Mouse (Mus musculus) urinary bladder, postnatal 10 days (tissue): ENCODE data around the gene Prpf19.
A peak's percentile ranks its signal among the peaks of the same experiment; 100 is the strongest.

Experiments
- DNase-seq: peaks from one replicate; pipeline ENCODE4 v3.0.0; 2022; ENCODE audit warnings: low spot score

Gene Prpf19

DNA sequence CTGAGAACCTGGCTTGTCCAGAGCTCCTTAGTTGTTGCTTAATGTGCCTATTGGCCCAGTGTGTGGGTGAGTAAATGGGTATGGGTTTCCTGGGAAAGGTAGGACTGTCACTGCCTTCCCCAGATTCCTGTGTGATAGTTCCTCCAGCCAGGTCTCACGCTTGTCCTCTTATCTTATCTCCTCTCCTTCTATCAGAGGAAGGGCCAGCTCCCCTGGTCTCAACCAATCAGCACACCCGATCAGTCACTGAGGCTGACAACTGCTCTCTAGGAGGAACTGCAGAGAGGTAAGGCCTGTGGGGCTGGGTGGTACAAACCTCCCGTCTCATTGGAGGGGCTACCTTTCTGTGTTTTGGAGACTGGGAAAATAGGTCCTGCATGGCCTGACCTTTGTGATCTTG lies 43.7 kb downstream of the Prpf19 start:
- DNase-seq = no peak

DNA sequence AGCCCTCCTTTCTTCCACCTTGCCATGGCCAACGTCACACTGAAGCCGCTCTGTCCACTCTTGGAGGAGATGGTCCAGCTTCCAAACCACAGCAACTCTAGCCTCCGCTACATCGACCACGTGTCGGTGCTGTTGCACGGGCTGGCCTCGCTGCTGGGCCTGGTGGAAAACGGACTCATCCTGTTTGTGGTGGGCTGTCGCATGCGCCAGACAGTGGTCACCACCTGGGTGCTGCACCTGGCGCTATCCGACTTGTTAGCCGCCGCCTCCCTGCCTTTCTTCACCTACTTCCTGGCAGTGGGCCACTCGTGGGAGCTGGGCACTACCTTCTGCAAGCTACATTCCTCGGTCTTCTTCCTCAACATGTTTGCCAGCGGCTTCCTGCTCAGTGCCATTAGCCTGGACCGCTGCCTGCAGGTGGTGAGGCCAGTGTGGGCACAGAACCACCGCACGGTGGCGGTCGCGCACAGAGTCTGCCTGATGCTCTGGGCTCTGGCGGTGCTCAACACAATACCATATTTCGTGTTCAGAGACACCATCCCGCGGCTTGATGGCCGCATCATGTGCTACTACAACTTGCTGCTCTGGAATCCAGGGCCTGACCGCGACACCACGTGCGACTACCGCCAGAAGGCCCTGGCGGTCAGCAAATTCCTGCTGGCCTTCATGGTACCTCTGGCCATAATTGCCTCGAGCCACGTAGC lies 45.2 kb downstream of the Prpf19 start:
- no peak for DNase-seq

DNA sequence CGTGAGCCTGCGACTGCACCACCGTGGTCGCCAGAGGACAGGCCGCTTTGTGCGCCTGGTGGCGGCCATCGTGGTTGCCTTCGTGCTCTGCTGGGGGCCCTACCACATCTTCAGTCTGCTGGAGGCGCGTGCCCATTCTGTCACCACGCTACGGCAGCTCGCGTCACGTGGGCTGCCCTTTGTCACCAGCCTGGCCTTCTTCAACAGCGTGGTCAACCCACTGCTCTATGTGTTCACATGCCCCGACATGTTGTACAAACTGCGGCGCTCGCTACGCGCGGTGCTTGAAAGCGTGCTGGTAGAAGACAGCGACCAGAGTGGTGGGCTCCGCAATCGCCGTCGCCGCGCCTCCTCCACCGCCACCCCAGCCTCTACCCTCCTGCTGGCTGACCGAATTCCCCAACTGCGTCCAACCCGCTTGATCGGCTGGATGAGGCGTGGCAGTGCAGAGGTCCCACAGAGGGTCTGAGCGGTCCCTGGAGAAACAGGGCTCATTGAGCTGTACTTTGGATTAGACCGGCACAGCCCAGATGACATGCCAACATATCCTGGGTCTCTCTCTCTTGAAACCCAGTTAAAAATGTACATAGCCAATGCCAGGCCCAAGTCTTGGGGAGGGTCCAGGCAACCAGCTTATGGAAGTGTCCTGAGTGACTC lies 45.9 kb downstream of the Prpf19 start:
- no peak for DNase-seq

DNA sequence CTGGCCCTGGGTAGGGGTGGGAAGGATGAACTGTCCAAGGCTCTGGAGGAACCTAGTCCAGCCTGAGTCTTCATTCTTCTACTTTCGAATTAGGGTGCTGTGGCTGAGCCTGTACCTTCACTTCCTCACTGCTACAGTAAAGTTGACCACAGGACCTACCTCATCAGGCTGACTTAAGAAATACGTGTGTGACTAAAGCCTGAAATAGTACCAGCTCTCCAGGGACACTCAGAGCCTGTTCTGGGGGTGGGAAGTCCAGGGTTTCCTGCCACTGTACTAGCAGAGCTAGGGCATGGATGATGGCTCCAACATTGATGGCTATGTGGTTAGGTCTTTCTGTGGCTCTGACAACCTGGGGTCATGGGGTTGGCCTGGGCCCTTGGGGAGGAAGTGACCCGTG lies 48.9 kb downstream of the Prpf19 start:
- DNase-seq = no peak

DNA sequence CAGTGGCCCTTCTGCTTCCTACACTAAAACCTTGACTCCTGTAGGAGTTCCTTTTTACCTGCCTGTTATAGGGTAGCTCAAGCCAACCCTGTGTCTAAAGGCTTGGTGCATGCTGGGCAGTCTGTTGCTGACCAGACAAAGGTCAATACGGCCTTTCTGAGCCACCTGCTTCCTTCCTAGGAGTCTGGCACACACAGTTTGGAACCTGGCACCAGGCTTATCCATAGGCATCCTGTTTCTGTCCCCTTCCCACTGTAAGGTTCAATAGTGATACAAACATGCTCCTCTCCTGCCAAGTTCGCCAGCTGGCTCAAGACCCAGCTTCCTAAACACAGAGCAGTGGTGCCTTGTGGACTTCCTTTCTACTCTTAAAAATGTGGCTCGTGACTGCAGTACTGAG lies 51.5 kb downstream of the Prpf19 start:
- DNase-seq = no peak

DNA sequence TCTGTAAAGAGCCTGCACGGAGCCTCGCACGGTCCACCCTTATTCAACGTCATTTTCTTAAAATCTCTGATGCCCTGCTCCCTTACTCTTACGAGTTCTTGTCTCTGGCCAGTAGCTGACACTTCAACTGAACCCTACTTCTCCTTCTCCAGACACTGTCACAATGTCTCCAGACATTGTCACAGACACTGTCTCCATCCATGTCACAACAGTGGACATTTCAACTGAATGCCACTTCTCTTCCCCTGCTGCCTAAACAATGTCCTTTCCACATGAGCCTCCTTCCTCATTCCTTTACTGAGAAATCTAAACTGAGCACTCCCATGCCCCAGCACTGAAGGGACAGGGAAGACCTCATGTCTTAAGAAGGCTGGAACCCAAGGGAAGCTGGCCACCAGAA lies 52.2 kb downstream of the Prpf19 start:
- no peak for DNase-seq

DNA sequence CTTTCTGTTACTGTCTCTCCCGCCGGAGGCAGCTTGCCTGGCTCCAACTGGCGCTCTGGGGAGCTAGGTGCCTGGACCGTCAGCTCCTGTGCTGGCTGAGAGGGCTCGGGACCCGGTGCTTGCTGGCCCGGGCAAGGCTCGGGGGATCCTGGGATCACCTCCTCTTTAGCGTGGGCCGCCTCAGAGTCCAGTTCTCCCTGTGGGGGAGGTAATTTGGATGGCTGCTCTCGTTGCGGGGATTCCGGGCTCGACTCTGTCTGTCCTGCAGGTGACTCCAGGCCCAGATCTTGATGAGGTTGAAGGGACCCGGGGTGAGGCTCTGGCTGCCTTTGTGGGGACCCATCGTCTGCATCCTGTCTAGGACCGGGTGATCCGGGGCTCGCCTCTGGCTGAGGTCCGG lies 53.4 kb downstream of the Prpf19 start:
- DNase-seq = no peak

DNA sequence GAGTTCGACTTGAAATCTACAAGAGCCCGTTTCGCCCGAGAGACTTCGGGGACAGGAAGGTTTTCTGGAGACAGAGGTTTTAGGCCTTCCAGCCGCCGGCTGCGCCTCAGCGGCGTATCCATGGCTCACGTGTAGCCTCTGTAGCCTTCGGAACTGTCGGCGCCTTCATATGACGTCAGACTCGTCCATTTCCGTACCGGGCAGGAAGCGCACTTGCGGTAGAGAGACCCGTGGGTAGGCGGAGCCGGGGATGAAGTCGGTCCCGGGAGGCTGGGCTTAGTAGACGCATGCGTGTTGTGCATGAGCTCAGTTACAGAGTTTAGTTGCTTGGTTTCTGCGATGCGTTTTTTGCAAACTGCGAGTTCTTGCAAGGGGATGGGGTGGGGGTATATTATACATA lies 54.1 kb downstream of the Prpf19 start, which contains the start of gene Ccdc86:
Ccdc86 (minus strand) TSS at position 155 of the 400 bp plus-strand sequence.
- peak; percentile 88 for DNase-seq

DNA sequence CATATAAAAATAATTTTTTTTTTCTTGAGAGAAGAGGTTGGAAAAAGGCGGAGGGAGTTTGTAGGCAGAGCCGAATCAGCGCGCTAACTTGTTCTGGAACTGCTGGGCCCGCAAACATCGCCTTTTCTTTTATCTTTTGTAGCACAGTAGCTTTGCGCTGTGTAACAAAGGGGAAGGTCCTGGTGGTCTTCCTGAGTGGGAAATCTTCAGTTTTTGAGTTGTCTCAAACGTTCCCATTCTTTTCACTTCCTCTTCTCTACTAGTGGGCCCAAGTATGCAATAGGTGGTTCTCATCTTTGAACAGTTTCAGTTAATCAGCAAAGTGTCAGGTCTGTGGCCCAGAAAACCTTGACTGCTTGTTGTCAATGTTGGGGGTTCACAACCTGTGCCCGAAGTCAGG lies 54.5 kb downstream of the Prpf19 start:
- DNase-seq = no peak

DNA sequence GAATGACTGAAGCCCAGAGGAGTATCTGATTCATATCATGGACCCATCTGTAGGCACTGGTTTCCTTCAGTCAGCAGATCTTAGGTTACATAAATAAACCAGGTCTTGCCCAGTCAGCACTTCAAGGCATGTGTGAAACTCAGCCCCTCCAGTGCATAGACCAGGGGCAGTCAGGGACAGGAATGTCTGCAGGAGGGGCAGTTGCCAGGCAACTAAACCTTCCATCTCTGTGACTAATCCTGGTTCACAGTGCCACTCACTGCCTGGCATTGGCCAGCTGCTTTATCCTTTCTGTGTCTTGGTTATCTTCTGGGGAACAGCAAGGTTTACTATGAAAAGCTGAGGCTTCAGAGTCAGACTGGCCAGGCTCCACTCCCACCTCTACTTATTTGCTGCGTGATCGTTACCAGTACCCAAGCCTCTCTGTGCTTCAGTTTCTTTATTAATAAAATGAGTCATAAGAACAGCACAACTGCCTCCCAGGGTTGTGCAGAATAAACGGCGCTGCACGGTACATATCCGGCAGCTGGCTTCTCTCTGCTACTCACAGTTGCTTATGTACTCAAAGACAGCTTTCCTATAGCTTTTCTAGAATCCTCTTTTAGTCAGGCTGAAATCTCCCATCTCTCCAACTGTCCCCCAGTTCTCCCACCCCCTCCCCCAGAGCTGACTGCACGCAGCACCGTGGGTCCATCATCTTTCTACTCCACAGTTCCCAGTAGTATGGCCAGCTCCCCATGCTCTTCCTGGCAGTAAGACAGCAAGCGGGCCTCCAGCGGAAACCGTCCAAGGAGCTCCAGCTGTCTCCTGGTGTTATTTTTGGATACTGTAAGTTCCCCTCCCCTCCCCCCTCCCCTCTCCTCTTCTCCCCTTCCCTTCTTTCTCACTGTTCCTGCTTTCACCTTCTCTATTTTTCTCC lies 57.2 kb downstream of the Prpf19 start:
- no peak for DNase-seq
